Mouse (Mus musculus) MEL (cell line): ENCODE data around the gene Pdlim5. TPM values are rescaled to one million over a fixed set of nuclear protein-coding genes. Genes with fewer than 3 reads are reported as not detected.

ENCODE experiments used
- DNase-seq: peaks from one replicate; pipeline ENCODE4 v3.0.0; 2011; ENCODE audit warnings: low read depth, low spot score
- H3K27ac ChIP-seq: 2 replicates; pipeline ENCODE4 v1.5.1; 2012; ENCODE audit warnings: low read depth, mild to moderate bottlenecking, control low read depth, low read length, moderate library complexity; ENCODE audit not compliant: control insufficient read depth
- H3K27me3 ChIP-seq, 2 experiments: fragments of 150-350 bp in 1 of 2; sonication (generic) in 1 of 2; 2 replicates each; pipeline ENCODE4 v1.6.1; 2012; ENCODE audit warnings: low read length in 2 of 2, mild to moderate bottlenecking in 2 of 2, improper control_type of control experiment in 1 of 2, moderate library complexity in 1 of 2; ENCODE audit not compliant: insufficient read depth in 2 of 2, control insufficient read depth in 1 of 2
- H3K36me3 ChIP-seq, 2 experiments: 2 replicates each; pipeline ENCODE4 v1.6.1; 2012 to 2014; ENCODE audit warnings: low read length in 2 of 2, improper control_type of control experiment in 1 of 2, inconsistent platforms in 1 of 2, mild to moderate bottlenecking in 1 of 2; ENCODE audit not compliant: insufficient read depth in 2 of 2, control insufficient read depth in 1 of 2
- H3K4me1 ChIP-seq, 2 experiments: fragments of 150-350 bp in 1 of 2; sonication (generic) in 1 of 2; 2 replicates each; pipeline ENCODE4 v1.6.1; 2012; ENCODE audit warnings: low read length in 2 of 2, improper control_type of control experiment in 1 of 2, mild to moderate bottlenecking in 1 of 2; ENCODE audit not compliant: insufficient read depth in 2 of 2, control insufficient read depth in 1 of 2
- H3K4me3 ChIP-seq, 2 experiments: fragments of 150-350 bp in 1 of 2; sonication (generic) in 1 of 2; 2 replicates each; pipeline ENCODE4 v1.5.1; 2012; ENCODE audit warnings: low read depth in 2 of 2, low read length in 2 of 2, mild to moderate bottlenecking in 2 of 2, moderate library complexity in 2 of 2, control low read depth in 1 of 2, improper control_type of control experiment in 1 of 2; ENCODE audit not compliant: control insufficient read depth in 1 of 2, insufficient read depth in 1 of 2
- H3K79me2 ChIP-seq: 2 replicates; pipeline ENCODE4 v1.6.1; 2012; ENCODE audit warnings: mild to moderate bottlenecking, low read length, moderate library complexity; ENCODE audit not compliant: control insufficient read depth, poor library complexity, insufficient read depth
- H3K9ac ChIP-seq: 2 replicates; pipeline ENCODE4 v1.6.1; 2012; ENCODE audit warnings: low read depth, mild to moderate bottlenecking, control low read depth, low read length, moderate library complexity; ENCODE audit not compliant: control insufficient read depth, poor library complexity, severe bottlenecking
- H3K9me3 ChIP-seq: fragments of 150-350 bp; sonication (generic); replicated peaks from 2 replicates; pipeline ENCODE4 v1.6.1; 2012; ENCODE audit warnings: mild to moderate bottlenecking, low read length, improper control_type of control experiment, moderate library complexity; ENCODE audit not compliant: insufficient read depth
- BHLHE40 ChIP-seq: IDR thresholded peaks from 2 replicates; pipeline ENCODE4 v1.6.1; 2012; ENCODE audit warnings: low read depth, mild to moderate bottlenecking, inconsistent platforms, low read length, improper control_type of control experiment, borderline replicate concordance
- CHD1 ChIP-seq: IDR thresholded peaks from 2 replicates; pipeline ENCODE4 v1.6.1; 2012; ENCODE audit warnings: low read depth, mild to moderate bottlenecking, inconsistent platforms, low read length, improper control_type of control experiment
- CHD2 ChIP-seq: IDR thresholded peaks from 2 replicates; pipeline ENCODE4 v1.6.1; 2011; ENCODE audit warnings: low read length, improper control_type of control experiment
- CTCF ChIP-seq, 3 experiments: IDR thresholded peaks in 2 of 3; conservative IDR thresholded peaks in 1 of 3; 2 replicates each; pipeline ENCODE4 v1.5.1; 2011 to 2012; ENCODE audit warnings: low read length in 3 of 3, low read depth in 2 of 3, mild to moderate bottlenecking in 2 of 3, improper control_type of control experiment in 1 of 3, inconsistent platforms in 1 of 3, mixed read lengths in 1 of 3, moderate library complexity in 1 of 3; ENCODE audit not compliant: control insufficient read depth in 1 of 3, insufficient read depth in 1 of 3, poor library complexity in 1 of 3, severe bottlenecking in 1 of 3
- E2F4 ChIP-seq: IDR thresholded peaks from 2 replicates; pipeline ENCODE4 v1.6.1; 2011; ENCODE audit warnings: low read depth, low read length, improper control_type of control experiment, borderline replicate concordance
- ELF1 ChIP-seq: IDR thresholded peaks from 2 replicates; pipeline ENCODE4 v1.6.1; 2014; ENCODE audit warnings: low read depth, mild to moderate bottlenecking, inconsistent platforms, low read length, improper control_type of control experiment, moderate library complexity
- ETS1 ChIP-seq: IDR thresholded peaks from 2 replicates; pipeline ENCODE4 v1.6.1; 2012; ENCODE audit warnings: low read depth, mild to moderate bottlenecking, inconsistent platforms, low read length, improper control_type of control experiment, moderate library complexity
- GABPA ChIP-seq: IDR thresholded peaks from 2 replicates; pipeline ENCODE4 v1.6.1; 2012; ENCODE audit warnings: low read depth, mild to moderate bottlenecking, inconsistent platforms, low read length, improper control_type of control experiment, moderate library complexity
- GATA1 ChIP-seq: IDR thresholded peaks from 2 replicates; pipeline ENCODE4 v1.6.1; 2011; ENCODE audit warnings: low read depth, low read length, improper control_type of control experiment
- HCFC1 ChIP-seq: IDR thresholded peaks from 2 replicates; pipeline ENCODE4 v1.6.1; 2012; ENCODE audit warnings: low read depth, mild to moderate bottlenecking, inconsistent platforms, low read length, improper control_type of control experiment, moderate library complexity
- JUND ChIP-seq: IDR thresholded peaks from 2 replicates; pipeline ENCODE4 v1.6.1; 2011; ENCODE audit warnings: low read depth, mild to moderate bottlenecking, improper control_type of control experiment, low read length
- KAT2A ChIP-seq: conservative IDR thresholded peaks from 2 replicates; pipeline ENCODE4 v1.6.1; 2012; ENCODE audit warnings: low read depth, low read length, improper control_type of control experiment, inconsistent platforms
- MAFK ChIP-seq: IDR thresholded peaks from 2 replicates; pipeline ENCODE4 v1.6.1; 2011; ENCODE audit warnings: low read depth, mild to moderate bottlenecking, low read length, improper control_type of control experiment, borderline replicate concordance
- MAX ChIP-seq: IDR thresholded peaks from 2 replicates; pipeline ENCODE4 v1.6.1; 2011; ENCODE audit warnings: low read length, improper control_type of control experiment
- MAZ ChIP-seq: IDR thresholded peaks from 2 replicates; pipeline ENCODE4 v1.6.1; 2012; ENCODE audit warnings: low read depth, mild to moderate bottlenecking, inconsistent platforms, low read length, improper control_type of control experiment
- MEF2A ChIP-seq: IDR thresholded peaks from 2 replicates; pipeline ENCODE4 v1.6.1; 2014; ENCODE audit warnings: low read depth, mild to moderate bottlenecking, inconsistent platforms, low read length, improper control_type of control experiment; ENCODE audit not compliant: poor library complexity, insufficient replicate concordance, severe bottlenecking; ENCODE audit errors: extremely low read depth
- MYB ChIP-seq: IDR thresholded peaks from 2 replicates; pipeline ENCODE4 v1.6.1; 2011; ENCODE audit warnings: mild to moderate bottlenecking, low read depth, low read length, improper control_type of control experiment
- MYC ChIP-seq: IDR thresholded peaks from 2 replicates; pipeline ENCODE4 v1.6.1; 2011; ENCODE audit warnings: low read depth, mild to moderate bottlenecking, low read length, improper control_type of control experiment, moderate library complexity
- NELFE ChIP-seq: IDR thresholded peaks from 2 replicates; pipeline ENCODE4 v1.6.1; 2011; ENCODE audit warnings: low read depth, low read length, improper control_type of control experiment
- NRF1 ChIP-seq: IDR thresholded peaks from 2 replicates; pipeline ENCODE4 v1.6.1; 2014; ENCODE audit warnings: low read depth, mild to moderate bottlenecking, inconsistent platforms, low read length, improper control_type of control experiment, moderate library complexity; ENCODE audit not compliant: poor library complexity, insufficient read depth, severe bottlenecking
- POLR2A ChIP-seq, 2 experiments: IDR thresholded peaks; 2 replicates each; pipeline ENCODE4 v1.6.1; 2011 to 2012; ENCODE audit warnings: low read length in 2 of 2, mild to moderate bottlenecking in 2 of 2, control low read depth in 1 of 2, improper control_type of control experiment in 1 of 2, low read depth in 1 of 2, moderate library complexity in 1 of 2; ENCODE audit not compliant: control insufficient read depth in 1 of 2, insufficient read depth in 1 of 2, poor library complexity in 1 of 2
- POLR2AphosphoS2 ChIP-seq: IDR thresholded peaks from 2 replicates; pipeline ENCODE4 v1.6.1; 2011; ENCODE audit warnings: low read length, improper control_type of control experiment
- POLR2AphosphoS5 ChIP-seq: IDR thresholded peaks from 2 replicates; pipeline ENCODE4 v1.6.1; 2012; ENCODE audit warnings: low read depth, borderline replicate concordance, mild to moderate bottlenecking, inconsistent platforms, low read length, moderate library complexity, mixed read lengths
- RAD21 ChIP-seq: IDR thresholded peaks from 2 replicates; pipeline ENCODE4 v1.6.1; 2011; ENCODE audit warnings: mild to moderate bottlenecking, low read depth, low read length, improper control_type of control experiment
- RCOR1 ChIP-seq: IDR thresholded peaks from 2 replicates; pipeline ENCODE4 v1.6.1; 2012; ENCODE audit warnings: low read depth, mild to moderate bottlenecking, inconsistent platforms, low read length, improper control_type of control experiment
- SIN3A ChIP-seq: IDR thresholded peaks from 2 replicates; pipeline ENCODE4 v1.6.1; 2012; ENCODE audit warnings: low read length, improper control_type of control experiment, inconsistent platforms
- SMC3 ChIP-seq: IDR thresholded peaks from 2 replicates; pipeline ENCODE4 v1.6.1; 2011; ENCODE audit warnings: low read depth, low read length, improper control_type of control experiment
- TAL1 ChIP-seq: IDR thresholded peaks from 2 replicates; pipeline ENCODE4 v1.6.1; 2012; ENCODE audit warnings: mild to moderate bottlenecking, inconsistent platforms, low read length, moderate library complexity, mixed read lengths
- TBP ChIP-seq: IDR thresholded peaks from 2 replicates; pipeline ENCODE4 v1.8.0; 2011; ENCODE audit warnings: low read depth, low read length, improper control_type of control experiment
- TCF12 ChIP-seq: IDR thresholded peaks from 2 replicates; pipeline ENCODE4 v1.6.1; 2014; ENCODE audit warnings: low read depth, mild to moderate bottlenecking, inconsistent platforms, low read length, improper control_type of control experiment, moderate library complexity
- UBTF ChIP-seq: IDR thresholded peaks from 2 replicates; pipeline ENCODE4 v1.6.1; 2012; ENCODE audit warnings: low read depth, mild to moderate bottlenecking, inconsistent platforms, low read length, improper control_type of control experiment, moderate library complexity, borderline replicate concordance; ENCODE audit not compliant: insufficient read depth
- USF1 ChIP-seq: IDR thresholded peaks from 2 replicates; pipeline ENCODE4 v1.6.1; 2014; ENCODE audit warnings: low read depth, mild to moderate bottlenecking, inconsistent platforms, low read length, improper control_type of control experiment, moderate library complexity
- ZC3H11A ChIP-seq: IDR thresholded peaks from 2 replicates; pipeline ENCODE4 v1.6.1; 2012; ENCODE audit warnings: low read depth, mild to moderate bottlenecking, inconsistent platforms, low read length, improper control_type of control experiment
- ZKSCAN1 ChIP-seq: IDR thresholded peaks from 2 replicates; pipeline ENCODE4 v1.6.1; 2012; ENCODE audit warnings: low read depth, mild to moderate bottlenecking, inconsistent platforms, low read length, improper control_type of control experiment, moderate library complexity
- ZMIZ1 ChIP-seq: IDR thresholded peaks from 2 replicates; pipeline ENCODE4 v1.6.1; 2012; ENCODE audit warnings: low read depth, mild to moderate bottlenecking, inconsistent platforms, low read length, improper control_type of control experiment, moderate library complexity
- polyA plus RNA-seq, 2 experiments: library from polyadenylated mRNA; stranded (reverse) in 1 of 2; unstranded in 1 of 2; fragments of >175 nt in 1 of 2; fragments of >200 nt in 1 of 2; gene quantifications; 2 replicates each; pipeline versions ENCODE4 v1.2.1 to v1.2.4; 2012; ENCODE audit warnings: low replicate concordance in 2 of 2, low read depth in 1 of 2; ENCODE audit not compliant: insufficient read length in 2 of 2, insufficient read depth in 1 of 2, missing spikeins in 1 of 2
- total RNA-seq: library from RNA; depleted of rRNA; stranded (reverse); fragments of 300-350 nt; gene quantifications from 2 replicates; pipeline ENCODE4 v1.2.3, GENCODE M21; 2012; rRNA removed

The Pdlim5 gene
- 6.7 and 8.7 TPM in 2 replicates for total RNA-seq
- polyA plus RNA-seq: 1 to 10 TPM in 1 of 2 experiments, not detected in 1; 9.9 TPM

DNA sequence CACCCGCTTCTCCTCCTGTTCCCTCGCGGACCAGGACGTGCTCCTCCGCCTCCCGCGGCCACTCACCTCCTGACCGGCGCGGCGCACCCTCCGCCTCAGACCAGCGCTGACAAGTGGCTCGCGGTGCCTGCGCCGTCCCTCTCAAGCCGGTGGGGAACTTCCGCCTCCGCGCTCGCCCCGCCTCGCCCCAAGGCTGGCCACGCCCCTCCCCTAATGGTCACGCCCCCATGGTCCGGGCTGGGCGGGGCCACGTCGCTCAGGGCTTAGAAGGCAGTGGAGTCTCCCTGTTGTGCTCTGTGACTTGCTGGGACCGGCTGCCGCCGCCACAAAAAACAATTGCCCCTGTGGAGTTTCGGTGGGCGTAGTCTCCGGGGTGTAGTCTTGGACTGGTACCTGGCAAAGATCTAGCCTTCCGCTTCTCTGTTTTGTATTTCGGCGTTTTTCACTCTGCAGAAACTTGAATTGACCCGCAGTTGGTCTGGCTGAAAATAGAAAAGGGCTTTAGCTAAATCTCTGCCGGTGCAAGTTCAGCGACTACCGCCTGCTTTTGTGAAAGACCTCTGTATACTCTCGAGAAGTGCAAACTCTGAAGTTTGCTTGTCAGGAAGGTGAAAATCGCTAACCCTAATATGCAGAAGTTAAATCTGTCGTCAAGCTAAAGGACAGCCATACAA, at the start of gene Pdlim5:
Gene Pdlim5, minus strand, starts transcription at position 177 of the 674 bp plus-strand sequence.
- Histone ChIP-seq H3K9ac (peak within 1 kb of the TSS; percentile 81), H3K4me1 (peaks cover 3 to 7% of the 10 kb centered on the region in 2 experiments; a peak in 2 of 4 replicates), H3K36me3 (peaks cover 0 to 6% of the 10 kb centered on the region in 2 experiments; a peak in 1 of 4 replicates), H3K9me3 (no peaks in the 10 kb centered on the region), H3K79me2 (peaks cover 3% of the 10 kb centered on the region), H3K27ac (peak within 1 kb of the TSS; percentile 46), H3K4me3 (peak within 1 kb of the TSS; percentile 74 to 76), H3K27me3 (no peaks in the 10 kb centered on the region; a peak in 1 of 4 replicates)
- peak; percentile 94 for DNase-seq
- TF ChIP-seq USF1: peak; percentile 56
- 0 out of 2 replicates have a peak, but pooled peaks have one; percentile 25 for TF ChIP-seq SIN3A
- peak; percentile 80 to 90 for TF ChIP-seq POLR2A (IDR thresholded peaks at IDR 0.05; ENCODE audit: control insufficient read depth in 1 of 2, insufficient read depth in 1 of 2, low read depth in 1 of 2, low read length in 2 of 2, poor library complexity in 1 of 2)
- no peak for TF ChIP-seq SMC3
- TF ChIP-seq MYC: no peak
- TF ChIP-seq GABPA: no peak
- no peak for TF ChIP-seq E2F4
- peak; percentile 87 for TF ChIP-seq ELF1
- no peak for TF ChIP-seq GATA1
- TF ChIP-seq MAX: no peak; the same call in 1 of the 2 replicates
- TF ChIP-seq MEF2A: no peak
- peak; percentile 65; the same call in 1 of the 2 replicates for TF ChIP-seq POLR2AphosphoS2
- no peak for TF ChIP-seq RAD21
- no peak for TF ChIP-seq MYB
- TF ChIP-seq CHD2: no peak
- TF ChIP-seq MAFK: no peak
- TF ChIP-seq TCF12: peak; percentile 47; the same call in 1 of the 2 replicates
- TF ChIP-seq POLR2AphosphoS5: no peak
- 0 out of 2 replicates have a peak, but pooled peaks have one; percentile 40 for TF ChIP-seq HCFC1
- TF ChIP-seq KAT2A: no peak
- no peak for TF ChIP-seq UBTF
- TF ChIP-seq JUND: no peak
- no peak for TF ChIP-seq ZKSCAN1
- no peak for TF ChIP-seq RCOR1
- no peak for TF ChIP-seq CTCF (IDR thresholded peaks at IDR 0.05 in 2 of 3, conservative IDR thresholded peaks at IDR 0.05 in 1 of 3; ENCODE audit: control insufficient read depth in 1 of 3, insufficient read depth in 1 of 3, low read depth in 2 of 3, low read length in 3 of 3, poor library complexity in 1 of 3, severe bottlenecking in 1 of 3)
- TF ChIP-seq ZMIZ1: peak; percentile 77; the same call in 1 of the 2 replicates
- TF ChIP-seq TAL1: no peak
- peak; percentile 85 for TF ChIP-seq NELFE
- no peak for TF ChIP-seq BHLHE40
- no peak for TF ChIP-seq ETS1
- 0 out of 2 replicates have a peak, but pooled peaks have one; percentile 39 for TF ChIP-seq NRF1
- TF ChIP-seq TBP: 0 out of 2 replicates have a peak, but pooled peaks have one; percentile 12
- no peak for TF ChIP-seq MAZ
- TF ChIP-seq CHD1: no peak
- no peak for TF ChIP-seq ZC3H11A
